Mouse (Mus musculus) right cerebral cortex, adult 18-20 months (tissue): ENCODE measurements around the gene Fbxw17.
"Not testable (repeated sequence)": the region's sequence is repeated elsewhere in the genome, so short reads cannot be mapped to it uniquely, and the experiment has no call there.

Experiments used
- DNase-seq: peaks from one replicate; pipeline ENCODE4 v3.0.0; 2022; ENCODE audit warnings: mixed read lengths

Gene Fbxw17

DNA sequence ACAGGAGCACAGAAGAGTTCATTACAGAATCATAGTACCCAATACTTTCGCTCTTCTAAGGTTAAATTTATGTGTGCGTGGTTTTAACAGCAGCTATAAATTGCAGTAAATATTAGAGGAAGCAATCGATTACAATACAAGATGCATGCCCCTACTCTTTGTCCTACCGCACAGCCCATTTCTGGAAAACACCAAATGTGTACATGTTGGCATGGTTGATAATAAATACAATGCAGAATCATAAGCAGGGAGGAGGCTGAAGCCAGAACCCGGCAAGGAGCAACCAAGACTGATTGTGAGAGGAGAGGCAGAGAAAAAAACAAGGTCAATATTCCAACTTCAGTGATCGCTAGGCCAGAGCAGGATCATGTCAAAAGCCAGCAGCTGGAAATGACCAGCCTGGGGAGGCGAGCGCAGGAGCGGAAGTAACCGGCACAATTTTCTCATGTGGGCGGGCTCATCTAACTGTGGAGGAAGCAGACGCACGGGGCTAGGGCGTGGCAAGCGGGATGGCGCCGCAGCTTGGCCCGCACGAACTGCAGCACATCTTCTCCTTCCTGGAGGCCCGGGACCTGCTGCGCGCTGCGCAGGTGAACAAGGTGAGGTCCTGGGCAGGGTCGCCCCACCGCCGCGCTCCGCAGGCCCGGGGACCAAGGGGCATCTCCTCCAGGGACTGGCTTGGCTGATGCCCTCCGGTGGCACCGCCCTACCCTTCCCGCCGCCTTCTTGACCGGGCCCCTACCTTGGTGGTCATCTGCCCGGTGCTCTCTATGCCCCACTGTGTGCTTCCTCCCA, at the start of gene Fbxw17:
Gene Fbxw17 (plus strand): TSS at position 476 of the 795 bp plus-strand sequence.
- peak; percentile 88 for DNase-seq

- DNase-seq: not testable (repeated sequence)
Measured at GRCm38 (mm10) chr13:50372934-50373705, 44.5 kb upstream of the Fbxw17 start.

DNA sequence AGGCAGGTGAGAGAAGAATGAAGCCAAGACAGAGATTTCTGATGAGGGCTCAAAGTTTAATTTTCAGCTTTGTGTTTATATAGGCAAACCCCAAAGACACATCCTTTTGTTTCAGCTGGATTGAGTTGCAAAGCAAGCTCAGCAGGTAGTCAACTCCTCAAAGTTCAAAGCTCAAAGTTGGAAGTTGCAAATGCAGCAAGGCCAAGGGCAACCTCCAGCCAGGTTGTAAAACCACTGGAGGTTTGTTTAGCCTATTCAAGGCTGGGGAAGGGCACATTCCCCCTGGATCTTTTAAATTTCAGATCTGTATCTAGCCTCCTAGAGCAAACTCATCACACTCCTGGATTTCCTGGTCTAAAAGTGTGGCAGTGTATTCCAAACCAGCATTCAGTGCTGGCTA, 28.5 kb upstream of the Fbxw17 start:
- DNase-seq: not testable (repeated sequence)

GRCm38 (mm10) chr13:50418421-50418820, 757 bp downstream of the Fbxw17 start:
- no peak for DNase-seq

- DNase-seq: no peak
Measured at GRCm38 (mm10) chr13:50423625-50424209, 6.1 kb downstream of the Fbxw17 start.

DNA sequence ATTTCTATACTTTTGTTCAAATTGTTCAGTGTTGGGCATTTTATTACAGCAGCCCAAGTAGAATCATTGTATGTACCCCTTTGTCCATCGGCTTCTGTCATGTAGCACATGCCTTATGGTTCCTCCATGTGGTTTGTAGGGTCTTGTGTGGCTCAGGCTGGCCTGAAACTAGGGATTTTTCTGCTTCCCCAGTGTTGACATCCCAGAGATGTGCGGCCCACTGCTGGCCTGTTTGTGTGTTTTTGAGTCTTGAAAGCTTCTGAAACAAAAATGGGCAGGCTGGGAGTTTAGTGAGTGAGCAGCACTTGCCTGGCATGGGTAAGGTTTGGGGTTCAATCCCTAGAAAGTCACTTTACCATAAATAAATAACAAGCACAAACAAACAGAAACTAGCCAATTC, 6.9 kb downstream of the Fbxw17 start:
- no peak for DNase-seq

DNA sequence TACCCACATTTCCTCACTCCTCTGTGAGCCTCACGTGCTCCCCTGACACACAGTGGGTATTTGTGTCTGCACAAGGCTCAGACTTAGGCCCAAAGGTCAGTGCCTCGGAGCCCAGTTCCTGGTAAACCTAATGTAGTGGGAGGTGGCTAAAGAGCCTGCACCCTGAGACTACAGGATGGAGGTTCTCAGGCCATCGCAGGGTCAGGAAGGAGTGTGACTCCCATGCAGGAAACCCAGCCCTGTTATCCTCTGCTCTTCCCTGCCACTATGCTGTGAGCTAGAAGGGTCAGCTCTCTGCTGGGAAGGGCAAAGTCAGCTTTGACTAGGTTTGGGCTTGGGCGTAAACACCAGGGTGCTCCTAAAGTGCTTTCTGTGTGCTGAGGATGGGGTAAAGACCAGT, 9.0 kb downstream of the Fbxw17 start:
- no peak for DNase-seq

DNA sequence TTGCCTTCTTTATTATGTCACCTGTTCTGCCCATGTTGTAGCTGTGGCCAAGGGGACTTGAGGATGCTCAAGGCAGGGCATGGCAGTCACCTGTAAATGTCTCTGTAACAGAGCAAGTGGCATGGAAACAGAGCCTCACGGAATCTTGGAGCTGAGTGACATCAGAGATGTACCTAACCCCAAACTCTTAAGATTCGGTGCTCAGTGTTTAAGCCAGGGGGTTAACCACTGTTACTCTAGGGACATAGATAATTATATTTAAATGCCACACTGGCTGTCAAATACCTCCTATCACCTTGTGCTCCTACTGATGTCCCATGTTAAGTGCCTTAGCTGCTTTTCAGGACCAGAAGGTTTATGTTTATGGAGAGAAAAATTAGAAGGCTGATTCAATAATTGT, 26.1 kb downstream of the Fbxw17 start, which contains the start of gene Gm47429:
Gene Gm47429 (minus strand): TSS at position 101 of the 400 bp plus-strand sequence.
- no peak for DNase-seq

- DNase-seq: no peak
Measured at GRCm38 (mm10) chr13:50445261-50445660, 27.6 kb downstream of the Fbxw17 start.

- not testable (repeated sequence) for DNase-seq
Measured at GRCm38 (mm10) chr13:50452266-50452665, 34.6 kb downstream of the Fbxw17 start.

- no peak for DNase-seq
Measured at GRCm38 (mm10) chr13:50453426-50453825, 35.8 kb downstream of the Fbxw17 start.

GRCm38 (mm10) chr13:50460433-50460832, 42.8 kb downstream of the Fbxw17 start:
- DNase-seq: not testable (repeated sequence)

DNA sequence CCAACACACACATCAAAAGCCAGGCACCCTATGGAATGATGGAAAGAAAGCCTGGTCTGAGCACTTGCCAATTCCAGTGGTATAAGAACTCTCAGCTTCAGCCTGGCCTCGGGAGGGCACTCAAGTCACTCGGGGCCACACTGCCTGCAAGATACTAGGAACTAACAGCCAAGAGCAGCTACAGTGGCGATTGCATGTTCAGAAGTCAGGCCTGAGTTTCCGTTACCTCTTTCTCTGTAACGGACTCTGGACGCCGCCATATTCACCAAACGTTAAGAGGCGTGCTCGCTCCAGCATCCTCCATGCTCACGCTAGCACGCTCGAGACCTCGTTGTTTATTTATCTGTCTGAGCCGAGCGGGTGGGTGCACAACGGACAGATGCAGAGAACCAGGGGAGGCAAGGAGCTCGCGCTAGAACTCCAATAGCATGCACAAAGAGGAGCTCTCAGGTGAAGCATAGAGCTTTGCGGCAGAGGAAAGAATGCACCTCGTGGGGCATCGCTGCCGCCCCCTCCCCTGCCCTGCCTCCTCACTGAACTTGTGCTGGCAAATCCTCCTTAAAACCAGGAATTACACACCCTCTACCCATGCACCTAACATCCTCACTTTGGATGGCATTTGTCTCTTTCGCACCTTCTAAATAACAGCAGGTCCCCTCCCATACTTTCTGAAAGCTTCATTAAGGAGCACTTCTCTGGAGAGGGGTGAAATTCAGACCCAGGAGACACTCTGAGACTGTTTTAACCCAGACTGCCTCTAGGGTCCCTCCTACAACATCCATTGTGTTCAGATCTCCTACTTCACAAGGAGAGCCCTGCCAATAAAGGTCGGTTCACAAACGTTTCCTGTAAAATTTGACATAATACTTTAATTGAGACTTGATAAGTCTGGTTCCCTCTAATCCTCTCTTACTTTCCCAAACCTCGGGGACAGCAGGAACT, 47.2 kb downstream of the Fbxw17 start:
- DNase-seq: no peak

DNA sequence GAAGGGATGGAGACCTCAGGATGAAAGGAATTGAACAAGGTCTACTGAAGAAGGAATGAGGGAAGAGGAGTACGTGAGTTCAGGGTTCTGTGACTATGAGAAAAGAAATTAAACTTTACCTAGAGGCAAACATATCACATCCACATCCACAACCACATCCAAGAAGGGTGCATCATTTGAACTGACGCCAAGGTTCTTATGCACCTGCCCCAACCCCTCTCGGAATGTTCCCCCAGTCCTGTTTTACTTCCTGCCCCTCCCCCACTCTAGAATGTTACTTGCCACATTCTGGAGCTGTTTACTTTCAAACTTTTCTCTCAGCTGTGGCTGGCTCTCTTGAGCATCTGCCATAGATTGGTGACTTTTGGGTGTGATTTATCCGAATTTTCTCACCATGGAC, 49.3 kb downstream of the Fbxw17 start, which contains the start of gene Nutm2:
Gene Nutm2 (plus strand): TSS at position 301 of the 400 bp plus-strand sequence.
- DNase-seq: no peak
